In the genomic region with DNA sequence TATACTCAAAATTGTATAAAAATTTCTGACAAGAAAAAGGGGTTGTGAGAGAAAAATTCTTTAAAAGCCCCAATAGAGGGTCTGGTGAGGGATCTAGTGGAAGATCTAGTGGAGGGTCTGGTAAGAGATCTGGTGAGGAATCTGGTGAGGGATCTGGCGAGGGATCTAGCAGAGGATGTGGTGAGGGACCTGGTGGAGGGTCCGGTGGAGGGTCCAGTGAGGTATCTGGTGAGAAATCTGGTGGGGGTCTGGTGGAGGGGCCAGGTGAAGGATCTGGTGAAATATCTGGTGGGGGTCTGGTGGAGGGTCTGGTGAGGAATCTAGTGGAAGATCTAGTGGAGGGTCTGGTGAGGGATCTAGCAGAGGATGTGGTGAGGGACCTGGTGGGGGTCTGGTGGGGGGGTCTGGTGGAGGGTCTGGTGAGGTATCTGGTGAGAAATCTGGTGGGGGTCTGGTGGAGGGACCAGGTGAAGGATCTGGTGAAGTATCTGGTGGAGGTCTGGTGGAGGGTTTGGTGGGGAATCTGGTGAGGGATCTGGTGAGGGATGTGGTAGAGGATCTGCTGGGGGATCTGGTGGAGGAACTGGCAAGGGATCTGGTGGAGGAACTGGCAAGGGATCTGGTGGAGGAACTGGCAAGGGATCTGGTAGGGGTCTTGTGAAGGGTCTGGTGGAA, we compare ENCODE assay signal across 25 mouse cellular contexts. TPM values are rescaled to one million over a fixed set of nuclear protein-coding genes. Genes with fewer than 3 reads are reported as not detected.
"Had no signal": no experiment of that assay in that cellular context is flagged by ENCODE, and none has a peak within 500 bp of the region (broad histone marks: within the 10 kb centered on the region; RNA-seq: fewer than 3 reads in every experiment).

No protein-coding gene starts in this region.

- H3K9ac ChIP-seq: heart, embryonic 12.5 days; hindbrain, embryonic 12.5 days; hindbrain, embryonic 14.5 days; limb, embryonic 12.5 days; liver, embryonic 13.5 days; liver, embryonic 15.5 days; liver, postnatal 0 days had no signal

- ATAC-seq: hindbrain, embryonic 16.5 days; inflammation-experienced regulatory T-cells, adult 6 months; intestine, embryonic 16.5 days; liver, postnatal 0 days had no signal

- DNase-seq: gastrocnemius, adult 2 months; gastrocnemius, postnatal 10 days; gastrocnemius, postnatal 25 days; heart, postnatal 10 days; heart, postnatal 4 days; kidney, adult 18-20 months; kidney, adult 8-10 months; kidney, postnatal 10 days; kidney, postnatal 25 days; kidney, postnatal 4 days; liver; liver, embryonic 13.5 days; liver, postnatal 0 days had no signal

- H3K9me3 ChIP-seq: heart, embryonic 12.5 days; hindbrain, embryonic 10.5 days; hindbrain, embryonic 12.5 days; limb, embryonic 10.5 days; limb, embryonic 12.5 days; liver, embryonic 13.5 days; liver, embryonic 15.5 days had no signal

- H3K4me2 ChIP-seq: heart, embryonic 12.5 days; hindbrain, embryonic 12.5 days; hindbrain, embryonic 14.5 days; limb, embryonic 12.5 days; liver, embryonic 13.5 days; liver, embryonic 15.5 days had no signal

- H3K27ac ChIP-seq: gastrocnemius, adult 2 months; hindbrain, embryonic 10.5 days; hindbrain, embryonic 12.5 days; hindbrain, embryonic 14.5 days; layer of hippocampus, adult 2 months; left cerebral cortex, adult 2 months; limb, embryonic 10.5 days; limb, embryonic 12.5 days; liver, embryonic 13.5 days; liver, embryonic 15.5 days had no signal

- H3K36me3 ChIP-seq: hindbrain, embryonic 10.5 days; hindbrain, embryonic 12.5 days; limb, embryonic 12.5 days; liver, embryonic 13.5 days; liver, embryonic 15.5 days had no signal

- H3K4me1 ChIP-seq: liver, embryonic 15.5 days had no signal

- H3K4me3 ChIP-seq: gastrocnemius, adult 2 months; heart, embryonic 12.5 days; hindbrain, embryonic 10.5 days; hindbrain, embryonic 12.5 days; layer of hippocampus, adult 2 months; left cerebral cortex, adult 2 months; limb, embryonic 10.5 days; limb, embryonic 12.5 days; liver, embryonic 13.5 days; liver, embryonic 15.5 days had no signal

- H3K27me3 ChIP-seq: heart, embryonic 12.5 days; hindbrain, embryonic 12.5 days; limb, embryonic 12.5 days; liver, embryonic 13.5 days had no signal

RNA-seq across cellular contexts. Expression of a gene that starts 10.4 kb away (rescaled TPM):
- polyA plus RNA-seq: inflammation-experienced regulatory T-cells, adult 6 months had no signal
